Mouse (Mus musculus): ENCODE data around the gene Gpr61. TPM values are rescaled to one million over a fixed set of nuclear protein-coding genes. Genes with fewer than 3 reads are reported as not detected.

Gpr61 gene
- polyA plus RNA-seq, 1 experiment from 2014 or later: 0.02 TPM

GRCm38 (mm10) chr3:108139113-108139512 is 15.6 kb downstream of the Gpr61 start:
- WGBS (ENCODE audit: insufficient replicate concordance): 56% methylated on average over 1 of the region's 1 CpGs
- H3K27me3 ChIP-seq (ENCODE audit: control insufficient read depth, insufficient read depth, low read depth, low read length): no peaks in the 10 kb centered on the region
- H3K4me2 ChIP-seq (ENCODE audit: low read depth, low read length): no peak overlapping the region
- H3K9ac ChIP-seq (ENCODE audit: low read depth, low read length): no peak overlapping the region
- H3K9me3 ChIP-seq (replicated peaks; ENCODE audit: control insufficient read depth, low read length): no peaks in the 10 kb centered on the region
- no peak for ATAC-seq (ENCODE audit: low read depth)
- no peak overlapping the region for H3K4me3 ChIP-seq (ENCODE audit: low read depth, low read length)
- no peak overlapping the region for H3K27ac ChIP-seq (ENCODE audit: low read length)
- H3K36me3 ChIP-seq (ENCODE audit: control insufficient read depth, insufficient read depth): peaks cover 16% of the 10 kb centered on the region
- H3K4me1 ChIP-seq (ENCODE audit: control insufficient read depth, low read depth, low read length): peaks cover 16% of the 10 kb centered on the region

- H3K4me1 ChIP-seq (ENCODE audit: control insufficient read depth, low read depth, low read length): peaks cover 36% of the 10 kb centered on the region
- H3K36me3 ChIP-seq (ENCODE audit: control insufficient read depth, insufficient read depth): peaks cover 4% of the 10 kb centered on the region; the same call in 1 of the 2 replicates
- no peaks in the 10 kb centered on the region for H3K27me3 ChIP-seq (ENCODE audit: control insufficient read depth, insufficient read depth, low read depth, low read length)
- no peak overlapping the region for H3K27ac ChIP-seq (ENCODE audit: low read length)
- ATAC-seq (ENCODE audit: low read depth): no peak
- no peak overlapping the region for H3K4me2 ChIP-seq (ENCODE audit: low read depth, low read length)
- H3K4me3 ChIP-seq (ENCODE audit: low read depth, low read length): no peak overlapping the region
- H3K9ac ChIP-seq (ENCODE audit: low read depth, low read length): no peak overlapping the region
- H3K9me3 ChIP-seq (replicated peaks; ENCODE audit: control insufficient read depth, low read length): no peaks in the 10 kb centered on the region
- WGBS (ENCODE audit: insufficient replicate concordance): 50% methylated on average over 11 of the region's 11 CpGs
Observed at GRCm38 (mm10) chr3:108134701-108135100, 20.0 kb downstream of the Gpr61 start.

GRCm38 (mm10) chr3:108132484-108132883 is 22.2 kb downstream of the Gpr61 start:
- Histone ChIP-seq H3K36me3 (ENCODE audit: control insufficient read depth, insufficient read depth) (0 out of 2 replicates have a peak, but pooled peaks cover 3% of the 10 kb centered on the region), H3K9ac (ENCODE audit: low read depth, low read length) (no peak overlapping the region; the same call in 1 of the 2 replicates), H3K4me2 (ENCODE audit: low read depth, low read length) (no peak overlapping the region), H3K27ac (ENCODE audit: low read length) (peak overlapping the region; percentile 69), H3K4me3 (ENCODE audit: low read depth, low read length) (no peak overlapping the region), H3K9me3 (replicated peaks; ENCODE audit: control insufficient read depth, low read length) (no peaks in the 10 kb centered on the region), H3K27me3 (ENCODE audit: control insufficient read depth, insufficient read depth, low read depth, low read length) (no peaks in the 10 kb centered on the region), H3K4me1 (ENCODE audit: control insufficient read depth, low read depth, low read length) (peaks cover 56% of the 10 kb centered on the region)
- ATAC-seq (ENCODE audit: low read depth): no peak
- WGBS (ENCODE audit: insufficient replicate concordance): 67% methylated on average over 1 of the region's 1 CpGs

- Histone ChIP-seq H3K4me1 (ENCODE audit: control insufficient read depth, low read depth, low read length) (peaks cover 58% of the 10 kb centered on the region), H3K36me3 (ENCODE audit: control insufficient read depth, insufficient read depth) (no peaks in the 10 kb centered on the region), H3K9me3 (replicated peaks; ENCODE audit: control insufficient read depth, low read length) (no peaks in the 10 kb centered on the region), H3K27me3 (ENCODE audit: control insufficient read depth, insufficient read depth, low read depth, low read length) (no peaks in the 10 kb centered on the region), H3K9ac (ENCODE audit: low read depth, low read length) (no peak overlapping the region), H3K4me2 (ENCODE audit: low read depth, low read length) (no peak overlapping the region), H3K27ac (ENCODE audit: low read length) (peak overlapping the region; percentile 69), H3K4me3 (ENCODE audit: low read depth, low read length) (no peak overlapping the region)
- no peak for ATAC-seq (ENCODE audit: low read depth)
- WGBS (ENCODE audit: insufficient replicate concordance): 56% methylated on average over 1 of the region's 1 CpGs
Observed at GRCm38 (mm10) chr3:108131821-108132220, 22.9 kb downstream of the Gpr61 start.

GRCm38 (mm10) chr3:108131216-108131615 is 23.5 kb downstream of the Gpr61 start:
- H3K9me3 ChIP-seq (replicated peaks; ENCODE audit: control insufficient read depth, low read length): no peaks in the 10 kb centered on the region
- no peak overlapping the region for H3K9ac ChIP-seq (ENCODE audit: low read depth, low read length)
- no peaks in the 10 kb centered on the region for H3K36me3 ChIP-seq (ENCODE audit: control insufficient read depth, insufficient read depth)
- no peaks in the 10 kb centered on the region for H3K27me3 ChIP-seq (ENCODE audit: control insufficient read depth, insufficient read depth, low read depth, low read length)
- WGBS (ENCODE audit: insufficient replicate concordance): 76% methylated on average over 5 of the region's 5 CpGs
- H3K4me1 ChIP-seq (ENCODE audit: control insufficient read depth, low read depth, low read length): peaks cover 62% of the 10 kb centered on the region
- H3K4me2 ChIP-seq (ENCODE audit: low read depth, low read length): peak overlapping the region; percentile 19; the same call in 1 of the 2 replicates
- H3K27ac ChIP-seq (ENCODE audit: low read length): no peak overlapping the region; the same call in 1 of the 2 replicates
- no peak overlapping the region for H3K4me3 ChIP-seq (ENCODE audit: low read depth, low read length)
- ATAC-seq (ENCODE audit: low read depth): peak; percentile 65

- Histone ChIP-seq H3K4me1 (ENCODE audit: control insufficient read depth, low read depth, low read length) (peaks cover 66% of the 10 kb centered on the region), H3K4me3 (ENCODE audit: low read depth, low read length) (no peak overlapping the region), H3K9me3 (replicated peaks; ENCODE audit: control insufficient read depth, low read length) (no peaks in the 10 kb centered on the region), H3K9ac (ENCODE audit: low read depth, low read length) (0 out of 2 replicates have a peak overlapping the region, but pooled peaks have one; percentile 22), H3K4me2 (ENCODE audit: low read depth, low read length) (peak overlapping the region; percentile 37), H3K27ac (ENCODE audit: low read length) (peak overlapping the region; percentile 68), H3K36me3 (ENCODE audit: control insufficient read depth, insufficient read depth) (no peaks in the 10 kb centered on the region), H3K27me3 (ENCODE audit: control insufficient read depth, insufficient read depth, low read depth, low read length) (no peaks in the 10 kb centered on the region)
- peak; percentile 80 for ATAC-seq (ENCODE audit: low read depth)
- WGBS (ENCODE audit: insufficient replicate concordance): 23% methylated on average over 4 of the region's 4 CpGs
Observed at GRCm38 (mm10) chr3:108129804-108130203, 24.9 kb downstream of the Gpr61 start.

GRCm38 (mm10) chr3:108129367-108129766 is 25.3 kb downstream of the Gpr61 start:
- Histone ChIP-seq H3K9ac (ENCODE audit: low read depth, low read length) (0 out of 2 replicates have a peak overlapping the region, but pooled peaks have one; percentile 22), H3K4me3 (ENCODE audit: low read depth, low read length) (no peak overlapping the region), H3K4me2 (ENCODE audit: low read depth, low read length) (peak overlapping the region; percentile 37), H3K4me1 (ENCODE audit: control insufficient read depth, low read depth, low read length) (peaks cover 70% of the 10 kb centered on the region), H3K27me3 (ENCODE audit: control insufficient read depth, insufficient read depth, low read depth, low read length) (no peaks in the 10 kb centered on the region), H3K9me3 (replicated peaks; ENCODE audit: control insufficient read depth, low read length) (no peaks in the 10 kb centered on the region), H3K36me3 (ENCODE audit: control insufficient read depth, insufficient read depth) (no peaks in the 10 kb centered on the region), H3K27ac (ENCODE audit: low read length) (peak overlapping the region; percentile 68)
- ATAC-seq (ENCODE audit: low read depth): peak; percentile 78
- WGBS (ENCODE audit: insufficient replicate concordance): 42% methylated on average over 4 of the region's 4 CpGs

- WGBS (ENCODE audit: insufficient replicate concordance): 60% methylated on average over 5 of the region's 5 CpGs
- H3K4me2 ChIP-seq (ENCODE audit: low read depth, low read length): 0 out of 2 replicates have a peak overlapping the region, but pooled peaks have one; percentile 4
- H3K9me3 ChIP-seq (replicated peaks; ENCODE audit: control insufficient read depth, low read length): no peaks in the 10 kb centered on the region
- H3K9ac ChIP-seq (ENCODE audit: low read depth, low read length): peak overlapping the region; percentile 42; the same call in 1 of the 2 replicates
- H3K4me1 ChIP-seq (ENCODE audit: control insufficient read depth, low read depth, low read length): peaks cover 74% of the 10 kb centered on the region
- H3K27ac ChIP-seq (ENCODE audit: low read length): peak overlapping the region; percentile 68
- no peaks in the 10 kb centered on the region for H3K27me3 ChIP-seq (ENCODE audit: control insufficient read depth, insufficient read depth, low read depth, low read length)
- no peak for ATAC-seq (ENCODE audit: low read depth)
- peaks cover under 1% of the 10 kb centered on the region for H3K36me3 ChIP-seq (ENCODE audit: control insufficient read depth, insufficient read depth)
- H3K4me3 ChIP-seq (ENCODE audit: low read depth, low read length): no peak overlapping the region
Observed at GRCm38 (mm10) chr3:108128520-108128919, 26.2 kb downstream of the Gpr61 start.

- Histone ChIP-seq H3K27me3 (ENCODE audit: control insufficient read depth, insufficient read depth, low read depth, low read length) (no peaks in the 10 kb centered on the region), H3K36me3 (ENCODE audit: control insufficient read depth, insufficient read depth) (peaks cover 14% of the 10 kb centered on the region), H3K9ac (ENCODE audit: low read depth, low read length) (no peak overlapping the region), H3K4me2 (ENCODE audit: low read depth, low read length) (no peak overlapping the region), H3K9me3 (replicated peaks; ENCODE audit: control insufficient read depth, low read length) (no peaks in the 10 kb centered on the region), H3K27ac (ENCODE audit: low read length) (no peak overlapping the region), H3K4me3 (ENCODE audit: low read depth, low read length) (no peak overlapping the region), H3K4me1 (ENCODE audit: control insufficient read depth, low read depth, low read length) (peaks cover 56% of the 10 kb centered on the region)
- WGBS (ENCODE audit: insufficient replicate concordance): 81% methylated on average over 3 of the region's 3 CpGs
- ATAC-seq (ENCODE audit: low read depth): no peak
Observed at GRCm38 (mm10) chr3:108126327-108126726, 28.4 kb downstream of the Gpr61 start.
